Mouse (Mus musculus) CH12.LX (cell line): ENCODE results near the gene Ercc6l.

Source experiments
- CTCF ChIP-seq, 2 experiments: IDR thresholded peaks in 1 of 2; conservative IDR thresholded peaks in 1 of 2; 2 replicates each; pipeline ENCODE4 v1.5.1; 2011 to 2012; ENCODE audit warnings: low read depth in 2 of 2, low read length in 2 of 2, improper control_type of control experiment in 1 of 2, inconsistent platforms in 1 of 2, mild to moderate bottlenecking in 1 of 2, moderate library complexity in 1 of 2
- EP300 ChIP-seq: IDR thresholded peaks from 2 replicates; pipeline ENCODE4 v1.6.1; 2011; ENCODE audit warnings: low read length, improper control_type of control experiment
- MAX ChIP-seq: IDR thresholded peaks from 2 replicates; pipeline ENCODE4 v1.6.1; 2011; ENCODE audit warnings: low read length, improper control_type of control experiment
- MXI1 ChIP-seq: IDR thresholded peaks from 2 replicates; pipeline ENCODE4 v1.6.1; 2011; ENCODE audit warnings: mild to moderate bottlenecking, low read depth, low read length, improper control_type of control experiment
- POLR2A ChIP-seq: IDR thresholded peaks from 2 replicates; pipeline ENCODE4 v1.6.1; 2011; ENCODE audit warnings: low read depth, mild to moderate bottlenecking, improper control_type of control experiment, low read length
- POLR2AphosphoS2 ChIP-seq: IDR thresholded peaks from 2 replicates; pipeline ENCODE4 v1.6.1; 2011; ENCODE audit warnings: low read depth, low read length, improper control_type of control experiment
- RCOR1 ChIP-seq: conservative IDR thresholded peaks from 2 replicates; pipeline ENCODE4 v1.6.1; 2012; ENCODE audit warnings: low read depth, mild to moderate bottlenecking, inconsistent platforms, low read length, improper control_type of control experiment
- USF2 ChIP-seq: conservative IDR thresholded peaks from 2 replicates; pipeline ENCODE4 v1.6.1; 2011; ENCODE audit warnings: low read depth, low read length, improper control_type of control experiment

- no peak for TF ChIP-seq MXI1
- TF ChIP-seq POLR2A, result no peak
- no peak for TF ChIP-seq CTCF (conservative IDR thresholded peaks at IDR 0.05 in 1 of 2, IDR thresholded peaks at IDR 0.05 in 1 of 2; ENCODE audit: low read depth in 2 of 2, low read length in 2 of 2)
- TF ChIP-seq EP300, result no peak
- TF ChIP-seq RCOR1, result no peak
- no peak for TF ChIP-seq POLR2AphosphoS2
- no peak for TF ChIP-seq MAX
- TF ChIP-seq USF2, result no peak
These were observed 14.0 kb upstream of the Ercc6l start for GRCm38 (mm10) chrX:102170900-102171299.
